Mouse (Mus musculus) CH12.LX (cell line): ENCODE results near the gene Zfp1.

Experiments
- CTCF ChIP-seq, 2 experiments: IDR thresholded peaks in 1 of 2; conservative IDR thresholded peaks in 1 of 2; 2 replicates each; pipeline ENCODE4 v1.5.1; 2011 to 2012; ENCODE audit warnings: low read depth in 2 of 2, low read length in 2 of 2, improper control_type of control experiment in 1 of 2, inconsistent platforms in 1 of 2, mild to moderate bottlenecking in 1 of 2, moderate library complexity in 1 of 2
- E2F4 ChIP-seq: IDR thresholded peaks from 2 replicates; pipeline ENCODE4 v1.6.1; 2011; ENCODE audit warnings: low read depth, low read length, improper control_type of control experiment; ENCODE audit not compliant: insufficient replicate concordance
- EP300 ChIP-seq: IDR thresholded peaks from 2 replicates; pipeline ENCODE4 v1.6.1; 2011; ENCODE audit warnings: low read length, improper control_type of control experiment
- GABPA ChIP-seq: IDR thresholded peaks from 2 replicates; pipeline ENCODE4 v1.6.1; 2012; ENCODE audit warnings: low read depth, low read length, improper control_type of control experiment, inconsistent platforms; ENCODE audit not compliant: insufficient replicate concordance
- MAX ChIP-seq: IDR thresholded peaks from 2 replicates; pipeline ENCODE4 v1.6.1; 2011; ENCODE audit warnings: low read length, improper control_type of control experiment
- POLR2A ChIP-seq: IDR thresholded peaks from 2 replicates; pipeline ENCODE4 v1.6.1; 2011; ENCODE audit warnings: low read depth, mild to moderate bottlenecking, improper control_type of control experiment, low read length
- POLR2AphosphoS2 ChIP-seq: IDR thresholded peaks from 2 replicates; pipeline ENCODE4 v1.6.1; 2011; ENCODE audit warnings: low read depth, low read length, improper control_type of control experiment
- RAD21 ChIP-seq: IDR thresholded peaks from 2 replicates; pipeline ENCODE4 v1.6.1; 2011; ENCODE audit warnings: low read depth, mild to moderate bottlenecking, low read length, improper control_type of control experiment, moderate library complexity
- RCOR1 ChIP-seq: conservative IDR thresholded peaks from 2 replicates; pipeline ENCODE4 v1.6.1; 2012; ENCODE audit warnings: low read depth, mild to moderate bottlenecking, inconsistent platforms, low read length, improper control_type of control experiment
- USF1 ChIP-seq: IDR thresholded peaks from 2 replicates; pipeline ENCODE4 v1.6.1; 2014; ENCODE audit warnings: low read depth, mild to moderate bottlenecking, inconsistent platforms, low read length, improper control_type of control experiment

GRCm38 (mm10) chr8:111643264-111644141, at the start of gene Zfp1:
- no peak for TF ChIP-seq USF1
- peak; percentile 78 for TF ChIP-seq POLR2A
- peak; percentile 45; the same call in 1 of the 2 replicates for TF ChIP-seq GABPA
- no peak; the same call in none of the 2 replicates for TF ChIP-seq POLR2AphosphoS2
- TF ChIP-seq EP300, result peak; percentile 7; the same call in 1 of the 2 replicates
- TF ChIP-seq CTCF (conservative IDR thresholded peaks at IDR 0.05 in 1 of 2, IDR thresholded peaks at IDR 0.05 in 1 of 2; ENCODE audit: low read depth in 2 of 2, low read length in 2 of 2), result no peak
- no peak for TF ChIP-seq RAD21
- TF ChIP-seq E2F4, result peak; percentile 22; the same call in 1 of the 2 replicates
- peak; percentile 71 for TF ChIP-seq MAX
- TF ChIP-seq RCOR1, result no peak
